Mouse (Mus musculus) MEL (cell line): ENCODE measurements around the gene Smim13.

ENCODE experiments used
- CTCF ChIP-seq, 3 experiments: IDR thresholded peaks in 2 of 3; conservative IDR thresholded peaks in 1 of 3; 2 replicates each; pipeline ENCODE4 v1.5.1; 2011 to 2012; ENCODE audit warnings: low read length in 3 of 3, low read depth in 2 of 3, mild to moderate bottlenecking in 2 of 3, improper control_type of control experiment in 1 of 3, inconsistent platforms in 1 of 3, mixed read lengths in 1 of 3, moderate library complexity in 1 of 3; ENCODE audit not compliant: control insufficient read depth in 1 of 3, insufficient read depth in 1 of 3, poor library complexity in 1 of 3, severe bottlenecking in 1 of 3
- NELFE ChIP-seq: IDR thresholded peaks from 2 replicates; pipeline ENCODE4 v1.6.1; 2011; ENCODE audit warnings: low read depth, low read length, improper control_type of control experiment
- POLR2A ChIP-seq, 2 experiments: IDR thresholded peaks; 2 replicates each; pipeline ENCODE4 v1.6.1; 2011 to 2012; ENCODE audit warnings: low read length in 2 of 2, mild to moderate bottlenecking in 2 of 2, control low read depth in 1 of 2, improper control_type of control experiment in 1 of 2, low read depth in 1 of 2, moderate library complexity in 1 of 2; ENCODE audit not compliant: control insufficient read depth in 1 of 2, insufficient read depth in 1 of 2, poor library complexity in 1 of 2
- RAD21 ChIP-seq: IDR thresholded peaks from 2 replicates; pipeline ENCODE4 v1.6.1; 2011; ENCODE audit warnings: mild to moderate bottlenecking, low read depth, low read length, improper control_type of control experiment
- ZMIZ1 ChIP-seq: IDR thresholded peaks from 2 replicates; pipeline ENCODE4 v1.6.1; 2012; ENCODE audit warnings: low read depth, mild to moderate bottlenecking, inconsistent platforms, low read length, improper control_type of control experiment, moderate library complexity

- no peak for TF ChIP-seq CTCF (IDR thresholded peaks at IDR 0.05 in 2 of 3, conservative IDR thresholded peaks at IDR 0.05 in 1 of 3; ENCODE audit: control insufficient read depth in 1 of 3, insufficient read depth in 1 of 3, low read depth in 2 of 3, low read length in 3 of 3, poor library complexity in 1 of 3, severe bottlenecking in 1 of 3)
- TF ChIP-seq NELFE, result no peak
- TF ChIP-seq POLR2A (IDR thresholded peaks at IDR 0.05; ENCODE audit: control insufficient read depth in 1 of 2, insufficient read depth in 1 of 2, low read depth in 1 of 2, low read length in 2 of 2, poor library complexity in 1 of 2), result no peak
- no peak for TF ChIP-seq RAD21
- no peak for TF ChIP-seq ZMIZ1
These were observed 75.7 kb downstream of the Smim13 start for GRCm38 (mm10) chr13:41325346-41325745.
